Mouse (Mus musculus) olfactory bulb, adult 2 months (tissue): ENCODE data around the gene Wfikkn1.

Experiments used
- CTCF ChIP-seq: fragments of 200-500 bp; IDR thresholded peaks from 2 replicates; pipeline ENCODE4 v1.5.1; 2012; ENCODE audit warnings: low read depth, mild to moderate bottlenecking, low read length, moderate library complexity; ENCODE audit not compliant: insufficient read depth
- POLR2A ChIP-seq: fragments of 200-500 bp; IDR thresholded peaks from 2 replicates; pipeline ENCODE4 v1.6.1; 2012; ENCODE audit warnings: mild to moderate bottlenecking, low read depth, low read length, moderate library complexity; ENCODE audit not compliant: insufficient read depth

- peak; percentile 76; the same call in 1 of the 2 replicates for TF ChIP-seq POLR2A
- peak; percentile 13; the same call in 1 of the 2 replicates for TF ChIP-seq CTCF
Measured at GRCm38 (mm10) chr17:25844396-25844901, 36.2 kb downstream of the Wfikkn1 start, which contains the start of gene Rhot2.
